Mouse (Mus musculus): Measurements from ENCODE around the gene Cat.

- TF ChIP-seq CTCF (IDR thresholded peaks at IDR 0.05) (no peak), POLR2A (IDR thresholded peaks at IDR 0.05; ENCODE audit: insufficient read depth, low read depth, low read length) (no peak), EP300 (IDR thresholded peaks at IDR 0.05; ENCODE audit: insufficient read depth, low read depth, low read length) (no peak)
Measured at GRCm38 (mm10) chr2:103477456-103477855, 7.5 kb downstream of the Cat start.

All from heart, adult 2 months (tissue).